ENCODE assay signal across 9 mouse cellular contexts in the genomic region with DNA sequence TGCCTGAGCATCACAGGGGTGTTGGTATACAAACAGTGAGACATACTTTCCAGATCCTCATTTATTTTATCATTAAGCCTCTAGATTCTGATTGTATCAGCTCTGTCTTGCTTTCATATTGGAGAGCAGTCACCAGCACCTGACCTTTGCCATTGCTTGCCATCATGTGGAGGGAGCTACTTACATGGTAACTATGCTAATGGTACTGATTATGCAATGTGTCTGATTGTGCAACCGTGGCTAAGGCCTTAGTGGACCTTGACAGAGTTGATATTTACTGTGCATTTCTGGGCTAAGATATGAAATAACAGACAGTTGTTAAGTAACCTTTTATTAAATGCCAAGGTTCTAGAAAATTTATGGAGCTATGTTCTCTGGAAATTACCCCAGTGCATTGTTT.
A peak's percentile ranks its signal among the peaks of the same experiment; 100 is the strongest.
DNase-seq lines count a peak whose midpoint lies in the region; ATAC-seq lines count a peak whose summit lies in the region.
"Had no signal": no experiment of that assay in that cellular context is flagged by ENCODE, and none has a peak within 500 bp of the region (broad histone marks: within the 10 kb centered on the region; RNA-seq: fewer than 3 reads in every experiment).

No protein-coding gene starts in this region.

- no peaks in the 10 kb centered on the region for H3K4me1 ChIP-seq in liver, embryonic 11.5 days (replicated peaks; ENCODE audit: control insufficient read depth, insufficient read depth, low read length)
- no peaks in the 10 kb centered on the region for H3K4me1 ChIP-seq in midbrain, embryonic 11.5 days (ENCODE audit: control insufficient read depth, insufficient read depth, low read length)

- no peaks in the 10 kb centered on the region for H3K9me3 ChIP-seq in liver, embryonic 11.5 days (ENCODE audit: control insufficient read depth, low read length)
- no peaks in the 10 kb centered on the region for H3K9me3 ChIP-seq in midbrain, embryonic 11.5 days (ENCODE audit: control insufficient read depth, low read length)

- no peak overlapping the region for H3K4me3 ChIP-seq in liver, embryonic 11.5 days (ENCODE audit: low read depth, low read length)
- no peak overlapping the region for H3K4me3 ChIP-seq in midbrain, embryonic 11.5 days (ENCODE audit: low read depth, low read length)

- 0 out of 2 replicates have a peak, but pooled peaks have one; percentile 41 for ATAC-seq in liver, embryonic 11.5 days (replicated peaks; ENCODE audit: low FRiP score)
- ATAC-seq in megakaryocyte progenitor cell, adult 5-6 weeks (replicated peaks; ENCODE audit: poor library complexity): peak; percentile 89
- ATAC-seq in midbrain, embryonic 11.5 days (ENCODE audit: low FRiP score): no peak
- ATAC-seq: inflammation-experienced regulatory T-cells, adult 6 months had no signal

- 39% methylated on average over 1 of the region's 1 CpGs for WGBS in liver, embryonic 11.5 days
- WGBS in midbrain, embryonic 11.5 days: 79% methylated on average over 1 of the region's 1 CpGs

- H3K9ac ChIP-seq in liver, embryonic 11.5 days (ENCODE audit: low read depth, low read length): no peak overlapping the region
- H3K9ac ChIP-seq in midbrain, embryonic 11.5 days (ENCODE audit: low read length): no peak overlapping the region

- H3K36me3 ChIP-seq in liver, embryonic 11.5 days (ENCODE audit: control insufficient read depth, insufficient read depth, low read length): no peaks in the 10 kb centered on the region
- H3K36me3 ChIP-seq in midbrain, embryonic 11.5 days (ENCODE audit: control insufficient read depth, insufficient read depth, low read length): no peaks in the 10 kb centered on the region

- no peak overlapping the region for H3K27ac ChIP-seq in liver, embryonic 11.5 days (ENCODE audit: low read depth, low read length)
- H3K27ac ChIP-seq in midbrain, embryonic 11.5 days (ENCODE audit: low read depth, low read length): no peak overlapping the region

- H3K4me2 ChIP-seq in liver, embryonic 11.5 days: no peak overlapping the region
- H3K4me2 ChIP-seq in midbrain, embryonic 11.5 days: no peak overlapping the region

- H3K27me3 ChIP-seq in liver, embryonic 11.5 days (replicated peaks; ENCODE audit: control insufficient read depth, insufficient read depth, low read length): no peaks in the 10 kb centered on the region
- no peaks in the 10 kb centered on the region for H3K27me3 ChIP-seq in midbrain, embryonic 11.5 days (ENCODE audit: control insufficient read depth, insufficient read depth, low read length)

- peak; percentile 16 for DNase-seq in kidney, adult 11 months
- no peak for DNase-seq in kidney, postnatal 4 days
- DNase-seq in adrenal gland, postnatal 10 days: peak; percentile 79
- no peak for DNase-seq in liver, embryonic 11.5 days (ENCODE audit: low spot score)
- DNase-seq in midbrain, embryonic 11.5 days (ENCODE audit: low spot score, missing footprints): no peak
- DNase-seq in frontal cortex, postnatal 25 days (ENCODE audit: low spot score in 2 of 2): no peak
- no peak for DNase-seq in right cerebral cortex, postnatal 4 days

Comparison
In these comparisons a context has a peak if more than half of its experiments do, and no peak if none do; other contexts are left out.
1. DNase-seq: peak in kidney, adult 11 months (single experiment) and adrenal gland, postnatal 10 days (single experiment); none in kidney, postnatal 4 days (0 of 2), liver, embryonic 11.5 days (single experiment), midbrain, embryonic 11.5 days (single experiment), frontal cortex, postnatal 25 days (0 of 2) and right cerebral cortex, postnatal 4 days (single experiment).